Mouse (Mus musculus) layer of hippocampus, adult 6 months (tissue): ENCODE measurements around the gene Rdh7. TPM values are rescaled to one million over a fixed set of nuclear protein-coding genes. Genes with fewer than 3 reads are reported as not detected.

ENCODE experiments used
- long read RNA-seq, 2 experiments: library from polyadenylated mRNA; unstranded; transcript quantifications; one replicate each; pipeline ENCODE4 v2.0.0; 2019 to 2020
- polyA plus RNA-seq: library from polyadenylated mRNA; unstranded; fragments of <200 nt; fragmentation: Nextera tagmentation; gene quantifications from 2 replicates; pipeline ENCODE4 v1.2.3, GENCODE M21; 2021

The Rdh7 gene
- polyA plus RNA-seq = not detected in 2 replicates
- long read RNA-seq, experiment 1 = 0 reads
- long read RNA-seq, experiment 2 = 0 reads

DNA sequence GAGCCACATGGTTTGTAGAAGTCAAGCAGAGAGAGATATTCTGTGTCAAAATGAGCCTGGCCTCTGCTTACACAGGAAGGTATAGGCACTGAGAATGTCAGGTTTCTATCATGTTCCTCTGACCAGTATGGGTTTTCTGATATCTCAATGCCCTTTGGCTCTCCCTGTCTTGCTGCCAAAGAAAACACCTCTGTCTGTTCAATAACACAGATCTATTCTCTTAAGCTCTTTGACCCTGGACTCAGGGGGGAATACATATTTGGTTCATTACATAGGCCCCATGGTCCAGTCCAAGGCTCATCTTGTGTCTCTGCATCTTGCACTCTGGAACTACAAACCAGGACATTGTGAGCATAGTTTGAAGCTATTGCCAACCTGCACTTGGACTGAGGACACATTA, at the start of gene Rdh7:
Gene Rdh7, minus strand, starts transcription at position 213 of the 400 bp plus-strand sequence.

DNA sequence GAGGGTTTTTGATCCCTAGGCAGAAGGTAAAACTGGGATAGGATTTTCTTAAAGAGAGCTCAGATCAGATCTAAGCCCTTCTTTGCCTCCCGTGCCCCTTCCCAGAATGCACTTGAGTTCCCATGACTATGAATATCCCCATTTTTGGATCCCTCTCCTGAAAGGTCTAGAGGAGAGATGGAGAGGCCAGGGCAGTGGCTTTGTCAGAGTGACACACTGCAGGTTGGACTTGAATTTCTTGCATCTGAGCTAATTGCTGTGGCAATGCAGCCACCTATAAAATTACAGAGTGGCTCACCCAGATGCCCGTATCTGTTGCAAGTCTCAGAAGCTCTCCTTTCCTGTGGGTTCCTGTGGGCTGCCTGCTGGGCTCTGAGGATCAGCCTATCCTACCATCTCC, 9.6 kb upstream of the Rdh7 start, which contains the start of gene Sdr9c7:
Gene Sdr9c7, plus strand, starts transcription at position 301 of the 400 bp plus-strand sequence.

DNA sequence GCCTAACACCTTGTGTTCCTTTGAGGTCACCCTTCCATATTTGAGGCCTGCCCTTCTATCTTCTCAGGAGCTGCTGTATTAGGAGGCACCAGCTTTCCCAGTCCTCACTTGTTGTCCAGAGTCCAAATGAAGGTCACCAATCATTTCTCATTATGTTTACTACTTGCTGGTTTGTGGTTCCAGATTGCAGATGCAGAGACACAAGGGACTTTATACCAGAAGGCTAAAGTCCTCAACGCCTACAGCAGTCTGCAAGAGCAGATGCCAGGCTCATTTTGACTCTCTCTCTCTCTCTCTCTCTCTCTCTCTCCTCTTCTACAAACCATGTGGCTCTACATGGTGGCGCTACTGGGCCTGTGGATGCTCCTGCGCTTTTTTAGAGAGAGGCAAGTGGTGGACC, 22.4 kb downstream of the Rdh7 start, which contains the start of gene Rdh16f2:
Gene Rdh16f2, plus strand, starts transcription at position 243 of the 400 bp plus-strand sequence.

DNA sequence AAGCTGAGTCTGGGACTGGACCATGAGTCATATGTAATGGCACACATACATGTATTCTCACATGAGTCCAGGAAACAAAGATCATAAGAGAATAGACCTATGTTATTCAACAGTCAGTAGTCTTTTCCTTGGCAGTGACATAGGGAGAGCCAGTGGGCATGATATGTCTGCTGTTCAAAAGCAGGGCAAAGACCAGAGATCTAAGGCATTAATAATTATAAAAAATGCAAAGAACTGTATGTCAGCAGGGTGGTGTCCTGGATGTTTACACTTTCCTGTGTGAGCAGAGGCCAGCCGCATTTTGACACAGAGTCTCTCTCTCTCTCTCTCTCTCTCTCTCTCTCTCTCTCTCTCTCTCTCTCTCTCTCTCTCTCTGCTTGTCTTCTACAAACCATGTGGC, 39.0 kb downstream of the Rdh7 start, which contains the start of gene Rdh19:
Gene Rdh19, plus strand, starts transcription at position 301 of the 400 bp plus-strand sequence.

Other genes starting within 250 kb of the Rdh7 start
- gene Stat6, start 245.8 kb downstream of the Rdh7 start, polyA plus RNA-seq = 2.8 and 3.7 TPM in 2 replicates
- gene Nemp1, start 221.9 kb downstream of the Rdh7 start, polyA plus RNA-seq = 6.6 and 7.4 TPM in 2 replicates
- gene Nab2, start 220.2 kb downstream of the Rdh7 start, polyA plus RNA-seq = 5.1 and 6.7 TPM in 2 replicates
- gene Myo1a, start 183.6 kb downstream of the Rdh7 start, polyA plus RNA-seq = not detected in 2 replicates
- gene Tac2, start 164.3 kb downstream of the Rdh7 start, polyA plus RNA-seq = 7.1 and 8.7 TPM in 2 replicates
- gene Zbtb39, start 149.3 kb downstream of the Rdh7 start, polyA plus RNA-seq = 1.1 TPM in 2 replicates
- gene Gpr182, start 137.1 kb downstream of the Rdh7 start, polyA plus RNA-seq = 0.49 and 0.52 TPM in 2 replicates
- gene Rdh1, start 129.1 kb downstream of the Rdh7 start, polyA plus RNA-seq = not detected in 2 replicates
- not detected in 2 replicates for gene Rdh16f1, start 129.0 kb downstream of the Rdh7 start, polyA plus RNA-seq
- 0.08 TPM in 1 of 2 replicates, not detected in the other for gene Rdh9, start 112.4 kb downstream of the Rdh7 start, polyA plus RNA-seq
- not detected in 2 replicates for gene Rdh16, start 87.7 kb downstream of the Rdh7 start, polyA plus RNA-seq
- not detected in 2 replicates for gene Rdh19, start 38.9 kb downstream of the Rdh7 start, polyA plus RNA-seq
- gene Rdh16f2, start 22.3 kb downstream of the Rdh7 start, polyA plus RNA-seq = not detected in 2 replicates
- gene Sdr9c7, start 9.7 kb upstream of the Rdh7 start, polyA plus RNA-seq = not detected in 2 replicates
- not detected in 2 replicates for gene Hsd17b6, start 118.8 kb upstream of the Rdh7 start, polyA plus RNA-seq
- gene Prim1, start 126.4 kb upstream of the Rdh7 start, polyA plus RNA-seq = 7.8 and 8.5 TPM in 2 replicates
- 846 and 866 TPM in 2 replicates for gene Naca, start 146.8 kb upstream of the Rdh7 start, polyA plus RNA-seq
- 201 and 217 TPM in 2 replicates for gene Ptges3, start 170.1 kb upstream of the Rdh7 start, polyA plus RNA-seq
- gene Atp5b, start 194.5 kb upstream of the Rdh7 start, polyA plus RNA-seq = 1,647 and 1,721 TPM in 2 replicates
- gene Baz2a, start 202.8 kb upstream of the Rdh7 start, polyA plus RNA-seq = 4.0 and 4.7 TPM in 2 replicates